Mouse (Mus musculus) heart, embryonic 12.5 days (tissue): Measurements from ENCODE around the gene Gm20388. TPM values are rescaled to one million over a fixed set of nuclear protein-coding genes. Genes with fewer than 3 reads are reported as not detected.
"Not testable (repeated sequence)": the region's sequence is repeated elsewhere in the genome, so short reads cannot be mapped to it uniquely, and the experiment has no call there.

Experiments used
- ATAC-seq: fragments of 200-750 bp; cut with Nextera tagmentation; 2 replicates; pipeline ENCODE4 v1.8.0; 2017; ENCODE audit warnings: moderate TSS enrichment, moderate library complexity; ENCODE audit not compliant: insufficient number of reproducible peaks, low FRiP score
- H3K27ac ChIP-seq: fragments of 300-500 bp; sonication (generic); 2 replicates; pipeline ENCODE4 v1.5.1; 2016; ENCODE audit warnings: mild to moderate bottlenecking, moderate library complexity; ENCODE audit not compliant: poor library complexity, severe bottlenecking
- H3K27me3 ChIP-seq: fragments of 300-500 bp; sonication (generic); replicated peaks from 2 replicates; pipeline ENCODE4 v1.6.1; 2016; ENCODE audit warnings: mild to moderate bottlenecking, moderate library complexity
- H3K36me3 ChIP-seq: fragments of 300-500 bp; sonication (generic); 2 replicates; pipeline ENCODE4 v1.6.1; 2016; ENCODE audit warnings: mild to moderate bottlenecking, moderate library complexity
- H3K4me1 ChIP-seq: fragments of 300-500 bp; sonication (generic); replicated peaks from 2 replicates; pipeline ENCODE4 v1.6.1; 2016; ENCODE audit warnings: mild to moderate bottlenecking
- H3K4me2 ChIP-seq: fragments of 300-500 bp; sonication (generic); 2 replicates; pipeline ENCODE4 v1.6.1; 2016; ENCODE audit warnings: mild to moderate bottlenecking, moderate library complexity
- H3K4me3 ChIP-seq: fragments of 300-500 bp; sonication (generic); 2 replicates; pipeline ENCODE4 v1.5.1; 2016; ENCODE audit warnings: mild to moderate bottlenecking
- H3K9ac ChIP-seq: fragments of 300-500 bp; sonication (generic); 2 replicates; pipeline ENCODE4 v1.6.1; 2016; ENCODE audit warnings: mild to moderate bottlenecking, moderate library complexity
- H3K9me3 ChIP-seq: fragments of 300-500 bp; sonication (generic); replicated peaks from 2 replicates; pipeline ENCODE4 v1.6.1; 2016; ENCODE audit warnings: mild to moderate bottlenecking, moderate library complexity
- WGBS: fragments of 180-500 bp; shearing (Covaris S2); methylation state at CpG from one replicate; pipeline ENCODE4 v1.1.7; 2016; 5-methylcytosine and 5-hydroxymethylcytosine counted together
- polyA plus RNA-seq: library from polyadenylated mRNA; unstranded; fragments of >200 nt; fragmentation: Nextera tagmentation; extraction: Ambion mirVana; gene quantifications from 2 replicates; pipeline ENCODE4 v1.2.1, GENCODE M21; 2016

Gm20388 gene
- polyA plus RNA-seq, 1 experiment from 2014 or later, result not detected

DNA sequence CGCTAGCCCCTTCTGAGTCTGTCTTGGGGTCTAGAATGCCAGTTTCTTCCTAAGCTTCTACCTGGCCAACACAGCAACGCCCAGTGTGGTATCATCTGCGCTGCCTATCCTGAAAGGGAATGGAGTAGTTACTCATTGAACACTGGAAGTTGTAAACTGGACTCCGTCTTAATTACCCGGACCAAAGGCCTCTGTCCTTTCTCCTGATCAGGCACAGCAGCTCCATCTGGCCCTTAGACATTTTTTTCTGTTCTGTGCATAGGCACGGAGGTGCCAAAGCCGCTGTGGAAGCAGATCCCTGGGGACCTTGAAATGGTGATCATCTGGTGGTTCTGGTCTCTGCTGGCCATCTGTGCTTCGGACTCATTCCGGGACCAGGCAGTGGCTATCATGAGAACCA, 3283.1 kb downstream of the Gm20388 start:
- Histone ChIP-seq H3K9ac (no peak overlapping the region), H3K27me3 (no peaks in the 10 kb centered on the region), H3K27ac (no peak overlapping the region), H3K4me3 (no peak overlapping the region), H3K4me1 (no peaks in the 10 kb centered on the region; the same call in 1 of the 2 replicates), H3K9me3 (no peaks in the 10 kb centered on the region), H3K36me3 (no peaks in the 10 kb centered on the region), H3K4me2 (no peak overlapping the region)
- 87% methylated on average over 9 of the region's 9 CpGs for WGBS
- ATAC-seq, result no peak

GRCm38 (mm10) chr8:123197016-123197415, 3286.4 kb downstream of the Gm20388 start:
- not testable (repeated sequence) for H3K36me3 ChIP-seq, H3K27me3 ChIP-seq, ATAC-seq, H3K4me2 ChIP-seq, H3K4me1 ChIP-seq, H3K9me3 ChIP-seq, H3K4me3 ChIP-seq, H3K9ac ChIP-seq, H3K27ac ChIP-seq
- 77% methylated on average over 5 of the region's 5 CpGs for WGBS

DNA sequence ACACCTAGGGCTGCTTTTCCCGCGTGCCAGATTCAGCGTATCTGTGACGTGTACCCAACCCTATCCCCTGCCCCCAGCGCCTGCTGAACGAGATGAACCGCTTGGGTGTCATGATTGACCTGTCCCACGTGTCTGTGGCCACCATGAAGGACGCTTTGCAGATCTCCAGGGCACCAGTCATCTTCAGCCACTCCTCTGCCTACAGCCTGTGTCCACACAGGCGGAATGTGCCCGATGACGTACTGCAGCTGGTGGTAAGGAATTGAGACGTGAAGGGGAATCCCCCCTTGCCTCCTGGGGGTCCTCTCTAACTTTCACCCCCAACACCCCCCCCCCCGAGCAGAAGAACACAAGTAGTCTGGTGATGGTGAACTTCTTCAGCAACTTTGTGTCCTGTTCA, 3289.2 kb downstream of the Gm20388 start:
- ATAC-seq, result no peak
- H3K4me1 ChIP-seq, result no peaks in the 10 kb centered on the region
- H3K9ac ChIP-seq, result no peak overlapping the region
- no peaks in the 10 kb centered on the region for H3K27me3 ChIP-seq
- 51% methylated on average over 14 of the region's 14 CpGs for WGBS
- H3K4me3 ChIP-seq, result no peak overlapping the region
- H3K27ac ChIP-seq, result no peak overlapping the region
- H3K9me3 ChIP-seq, result no peaks in the 10 kb centered on the region
- peaks cover 7% of the 10 kb centered on the region for H3K36me3 ChIP-seq
- H3K4me2 ChIP-seq, result no peak overlapping the region

- Histone ChIP-seq H3K4me1 (no peaks in the 10 kb centered on the region), H3K9ac (0 out of 2 replicates have a peak overlapping the region, but pooled peaks have one; percentile 25), H3K27me3 (no peaks in the 10 kb centered on the region), H3K4me3 (no peak overlapping the region), H3K27ac (no peak overlapping the region), H3K36me3 (peaks cover 28% of the 10 kb centered on the region), H3K9me3 (no peaks in the 10 kb centered on the region), H3K4me2 (no peak overlapping the region)
- 27% methylated on average over 5 of the region's 5 CpGs for WGBS
- no peak for ATAC-seq
These were observed 3291.6 kb downstream of the Gm20388 start for GRCm38 (mm10) chr8:123202288-123202687.

- no peaks in the 10 kb centered on the region for H3K27me3 ChIP-seq
- no peaks in the 10 kb centered on the region for H3K4me1 ChIP-seq
- H3K4me3 ChIP-seq, result no peak overlapping the region
- no peaks in the 10 kb centered on the region for H3K9me3 ChIP-seq
- no peak for ATAC-seq
- no peak overlapping the region for H3K27ac ChIP-seq
- 83% methylated on average over 3 of the region's 3 CpGs for WGBS
- no peak overlapping the region for H3K9ac ChIP-seq
- peaks cover 41% of the 10 kb centered on the region for H3K36me3 ChIP-seq
- H3K4me2 ChIP-seq, result no peak overlapping the region
These were observed 3292.9 kb downstream of the Gm20388 start for GRCm38 (mm10) chr8:123203571-123203970.

- H3K27me3 ChIP-seq, result no peaks in the 10 kb centered on the region
- H3K9me3 ChIP-seq, result no peaks in the 10 kb centered on the region
- H3K27ac ChIP-seq, result no peak overlapping the region
- H3K9ac ChIP-seq, result peak overlapping the region; percentile 98
- H3K36me3 ChIP-seq, result peaks cover 37% of the 10 kb centered on the region
- H3K4me2 ChIP-seq, result peak overlapping the region; percentile 92
- 39% methylated on average over 10 of the region's 10 CpGs for WGBS
- no peak for ATAC-seq
- H3K4me1 ChIP-seq, result peaks cover 24% of the 10 kb centered on the region
- H3K4me3 ChIP-seq, result peak overlapping the region; percentile 98
These were observed 3301.2 kb downstream of the Gm20388 start for GRCm38 (mm10) chr8:123211876-123212275.

DNA sequence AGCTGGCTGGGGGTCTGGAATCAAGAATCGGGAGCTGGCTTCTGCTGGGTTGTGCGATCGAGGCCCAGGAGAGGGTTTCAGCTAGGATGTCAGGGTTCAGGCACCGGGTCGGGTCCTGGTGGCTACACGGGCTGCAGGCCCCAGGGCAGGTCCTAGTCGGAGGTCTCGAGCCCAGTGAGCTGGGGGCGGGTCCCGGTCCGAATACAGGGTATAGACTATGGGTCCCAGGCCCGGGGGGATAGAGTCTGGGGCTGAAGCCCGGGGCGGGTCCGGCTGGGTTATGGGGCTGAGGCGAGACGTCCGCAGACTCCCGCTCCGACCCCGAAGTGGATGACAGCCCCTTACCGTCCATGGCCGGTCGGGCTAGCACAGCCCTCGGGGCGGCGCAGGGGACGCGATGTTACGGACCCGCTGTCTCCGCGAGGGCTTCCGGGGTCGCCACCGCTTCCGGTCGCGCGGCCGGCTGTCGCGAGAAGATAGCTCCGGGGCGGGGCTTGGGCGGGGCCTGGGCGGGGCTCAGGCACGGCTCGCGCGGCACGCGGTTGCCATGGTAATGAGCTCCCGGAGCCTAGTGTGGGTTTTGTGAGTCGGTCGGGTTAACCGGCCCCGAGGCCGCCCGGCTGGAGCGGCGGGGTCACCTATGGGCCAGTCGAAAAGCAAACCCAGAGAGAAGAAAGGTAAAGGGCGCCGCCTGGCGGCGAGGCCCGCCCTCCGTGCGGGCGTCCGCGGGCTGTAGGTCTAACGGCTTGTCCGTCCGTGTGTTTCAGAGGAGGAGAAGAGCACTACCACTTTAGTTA, 3301.9 kb downstream of the Gm20388 start, which contains the start of the genes Chmp1a and Spata33:
TSS of gene Chmp1a (minus strand) at position 443 of the 797 bp plus-strand sequence.
TSS of gene Spata33 (plus strand) at position 512 of the 797 bp plus-strand sequence.
- Histone ChIP-seq H3K4me3 (peak within 1 kb of the TSS; percentile 98), H3K27me3 (no peaks in the 10 kb centered on the region), H3K4me1 (peaks cover 24% of the 10 kb centered on the region), H3K9ac (peak within 1 kb of the TSS; percentile 98), H3K36me3 (peaks cover 31% of the 10 kb centered on the region), H3K9me3 (no peaks in the 10 kb centered on the region), H3K4me2 (peak within 1 kb of the TSS; percentile 92), H3K27ac (peak within 1 kb of the TSS; percentile 36; the same call in 1 of the 2 replicates)
- peak; percentile 95 for ATAC-seq
- under 1% methylated on average over 73 of the region's 76 CpGs for WGBS

DNA sequence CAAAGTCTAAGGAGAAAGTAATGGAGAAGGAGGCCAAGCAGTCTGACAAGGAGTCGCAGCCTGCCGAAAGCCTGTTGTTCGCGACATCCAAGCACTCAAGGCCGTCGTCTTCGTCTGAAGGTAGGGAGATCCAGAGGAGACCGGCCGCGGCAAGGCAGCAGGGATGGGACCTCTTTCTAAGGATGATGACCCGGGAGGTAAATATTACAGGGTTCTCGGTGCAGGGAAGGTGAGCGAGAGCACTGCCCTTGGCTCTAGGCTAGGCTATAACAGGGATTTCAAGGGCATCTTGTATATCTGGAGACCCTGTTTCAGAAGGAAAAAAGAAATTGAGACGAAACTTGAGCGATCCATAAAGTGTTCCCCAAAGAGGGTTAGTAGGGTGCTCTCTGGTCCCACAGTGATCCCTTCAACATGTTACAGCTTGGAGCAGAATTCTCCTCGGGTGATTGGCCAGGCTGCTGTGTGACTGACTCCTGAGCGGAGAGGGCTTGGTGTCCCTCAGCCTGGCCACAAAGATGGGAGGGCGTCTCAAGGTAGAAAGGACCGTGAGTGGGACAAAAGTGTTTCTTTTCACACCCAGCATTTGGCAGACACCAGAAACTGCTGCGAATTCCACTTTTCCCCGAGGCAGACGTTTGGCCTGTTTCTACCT, 3302.6 kb downstream of the Gm20388 start:
- no peak for ATAC-seq
- Histone ChIP-seq H3K27me3 (no peaks in the 10 kb centered on the region), H3K4me3 (peak overlapping the region; percentile 98), H3K27ac (peak overlapping the region; percentile 36; the same call in 1 of the 2 replicates), H3K9me3 (no peaks in the 10 kb centered on the region), H3K4me2 (peak overlapping the region; percentile 92), H3K4me1 (peaks cover 24% of the 10 kb centered on the region), H3K36me3 (peaks cover 24% of the 10 kb centered on the region), H3K9ac (peak overlapping the region; percentile 98)
- 20% methylated on average over 22 of the region's 22 CpGs for whole genome bisulfite sequencing

DNA sequence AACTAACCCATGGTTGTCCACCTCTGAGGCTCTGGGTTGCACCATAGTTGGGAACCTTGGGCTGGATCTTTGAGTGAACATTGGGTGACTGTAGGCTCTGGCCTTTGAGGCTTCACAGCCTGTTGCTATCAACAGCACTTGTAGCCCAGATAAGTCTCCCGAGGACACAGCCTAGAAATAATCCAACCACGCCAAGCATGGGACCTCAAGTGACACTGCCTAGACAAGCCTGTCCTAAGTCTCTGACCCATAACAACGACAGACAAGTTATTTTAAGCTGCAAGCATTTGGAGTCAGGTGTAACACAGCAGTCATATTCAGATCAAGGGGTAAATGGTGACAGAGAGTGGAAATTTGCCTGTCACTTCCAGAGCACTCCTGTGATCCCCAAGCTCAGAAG, 3304.8 kb downstream of the Gm20388 start:
- H3K27ac ChIP-seq, result no peak overlapping the region
- no peak overlapping the region for H3K4me2 ChIP-seq
- H3K36me3 ChIP-seq, result 0 out of 2 replicates have a peak, but pooled peaks cover 2% of the 10 kb centered on the region
- peaks cover 24% of the 10 kb centered on the region for H3K4me1 ChIP-seq
- 31% methylated on average over 3 of the region's 3 CpGs for WGBS
- no peak overlapping the region for H3K9ac ChIP-seq
- ATAC-seq, result no peak
- H3K27me3 ChIP-seq, result 0 out of 2 replicates have a peak, but pooled peaks cover 3% of the 10 kb centered on the region
- H3K4me3 ChIP-seq, result no peak overlapping the region
- H3K9me3 ChIP-seq, result no peaks in the 10 kb centered on the region

DNA sequence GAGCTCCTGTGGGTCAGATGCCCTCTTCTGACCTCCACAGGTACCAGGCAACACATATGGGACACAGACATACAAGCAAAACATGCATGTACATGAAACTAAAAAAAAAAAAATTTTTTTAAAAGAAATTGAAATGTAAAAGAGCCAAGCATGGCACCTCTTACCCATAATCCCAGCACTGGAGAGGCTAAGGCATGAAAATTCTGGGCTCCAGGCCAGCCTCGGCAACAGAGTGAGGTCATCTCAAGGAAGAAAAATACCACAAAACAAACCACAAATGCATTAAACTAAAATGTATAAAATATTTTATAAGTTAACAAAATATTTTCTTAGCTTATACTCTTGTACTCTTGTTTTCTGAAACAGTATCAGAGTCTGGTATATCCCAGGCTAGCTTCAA, 3310.3 kb downstream of the Gm20388 start:
- H3K27me3 ChIP-seq, result 0 out of 2 replicates have a peak, but pooled peaks cover 3% of the 10 kb centered on the region
- H3K36me3 ChIP-seq, result no peaks in the 10 kb centered on the region
- H3K9ac ChIP-seq, result no peak overlapping the region
- H3K4me3 ChIP-seq, result no peak overlapping the region
- no peak overlapping the region for H3K4me2 ChIP-seq
- peaks cover 11% of the 10 kb centered on the region for H3K4me1 ChIP-seq
- no peak for ATAC-seq
- no peak overlapping the region for H3K27ac ChIP-seq
- no peaks in the 10 kb centered on the region for H3K9me3 ChIP-seq
- WGBS, result 74% methylated on average over 1 of the region's 1 CpGs
